Mouse (Mus musculus) lung, adult 2 months (tissue): Measurements from ENCODE around the gene Slc9a7.

Experiments used
- CTCF ChIP-seq: fragments of 200-500 bp; IDR thresholded peaks from 2 replicates; pipeline ENCODE4 v1.5.1; 2011; ENCODE audit warnings: mild to moderate bottlenecking, low read length, control low read depth; ENCODE audit not compliant: insufficient read depth
- POLR2A ChIP-seq: fragments of 200-500 bp; IDR thresholded peaks from 2 replicates; pipeline ENCODE4 v1.6.1; 2011; ENCODE audit warnings: low read depth, mild to moderate bottlenecking, control low read depth, low read length, borderline replicate concordance; ENCODE audit errors: extremely low read depth

DNA sequence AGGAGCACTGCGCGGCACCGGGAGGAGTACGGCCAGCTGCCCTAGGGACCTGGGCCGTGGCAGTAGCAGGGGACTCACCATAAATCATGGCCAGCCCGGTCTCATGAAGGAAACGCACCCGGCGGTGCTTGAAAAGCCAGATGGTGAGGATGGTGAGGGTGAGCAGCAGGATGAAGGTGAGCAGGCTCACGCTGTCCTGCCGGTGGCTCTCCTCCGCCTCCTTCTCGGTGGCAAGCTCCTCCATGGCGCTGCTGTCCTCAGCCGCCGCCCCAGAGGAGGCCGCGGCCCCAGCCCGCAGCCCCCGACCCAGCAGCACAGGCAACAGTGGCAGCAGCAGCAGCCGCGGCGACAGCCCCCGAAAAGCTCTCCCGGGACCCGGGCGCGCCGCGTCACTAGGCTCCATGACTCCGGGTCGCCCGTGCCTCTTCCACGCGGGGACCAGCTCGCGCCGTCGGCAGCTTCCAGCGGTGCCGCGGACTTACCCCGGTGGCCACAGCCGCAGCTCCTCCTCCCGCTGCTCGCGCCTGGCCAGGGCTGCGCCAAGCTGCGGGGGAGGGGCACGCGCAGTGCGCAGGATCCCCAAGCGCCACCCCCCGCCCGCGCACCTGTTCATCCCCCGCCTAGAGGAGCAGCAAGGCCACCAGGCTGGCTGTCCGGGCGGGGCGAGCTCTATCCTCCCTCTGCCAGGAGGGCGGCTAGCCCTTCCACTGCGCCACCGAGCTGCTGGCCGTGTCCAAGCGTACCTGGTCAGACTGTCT lies at the start of gene Slc9a7:
- no peak for TF ChIP-seq CTCF
- no peak for TF ChIP-seq POLR2A
